Mouse (Mus musculus) thymus, adult 2 months (tissue): ENCODE results near the gene Cd7.
"Not testable (repeated sequence)": the region's sequence is repeated elsewhere in the genome, so short reads cannot be mapped to it uniquely, and the experiment has no call there.

Source experiments
- CTCF ChIP-seq: fragments of 200-500 bp; IDR thresholded peaks from 2 replicates; pipeline ENCODE4 v1.5.1; 2012; ENCODE audit warnings: mild to moderate bottlenecking, control low read depth, low read length, moderate library complexity, borderline replicate concordance; ENCODE audit not compliant: control insufficient read depth, poor library complexity, insufficient read depth; ENCODE audit errors: extremely low read depth
- POLR2A ChIP-seq: fragments of 200-500 bp; IDR thresholded peaks from 2 replicates; pipeline ENCODE4 v1.6.1; 2012; ENCODE audit warnings: mild to moderate bottlenecking, low read length, control low read depth, moderate library complexity; ENCODE audit not compliant: control insufficient read depth, poor library complexity, insufficient read depth; ENCODE audit errors: extremely low read depth

GRCm38 (mm10) chr11:121043025-121043424 lies 3.8 kb upstream of the Cd7 start:
- not testable (repeated sequence) for TF ChIP-seq POLR2A, CTCF
